Mouse (Mus musculus): Measurements from ENCODE around the gene Gm5168. TPM values are rescaled to one million over a fixed set of nuclear protein-coding genes. Genes with fewer than 3 reads are reported as not detected.
"Not testable (repeated sequence)": the region's sequence is repeated elsewhere in the genome, so short reads cannot be mapped to it uniquely, and the experiment has no call there.

The Gm5168 gene
- not detected in 2 replicates for polyA plus RNA-seq (2015; fragmentation: Nextera tagmentation; extraction: Ambion mirVana)

DNA sequence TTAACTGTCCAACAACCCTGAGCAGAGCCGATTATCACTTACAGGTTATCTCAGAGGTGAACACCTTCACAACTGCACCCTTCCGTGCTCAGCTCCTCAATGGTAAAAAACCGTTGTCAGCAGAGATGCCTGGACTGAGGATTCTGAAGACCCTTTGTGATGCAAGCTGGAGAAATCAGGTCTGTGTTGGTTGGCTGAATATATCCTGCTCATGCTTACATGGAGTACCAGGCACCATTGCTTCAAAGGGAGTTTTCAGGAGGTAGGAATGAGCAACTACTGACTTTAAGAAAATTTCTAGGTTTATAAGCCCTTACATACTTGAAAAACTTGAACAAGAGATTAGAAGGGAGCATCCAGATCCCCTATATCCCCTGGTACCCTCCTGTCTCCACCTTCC lies at the start of gene Gm5168:
Gene Gm5168, minus strand, starts transcription at position 101 of the 400 bp plus-strand sequence.
- H3K36me3 ChIP-seq (ENCODE audit: control insufficient read depth, insufficient read depth); H3K27ac ChIP-seq (ENCODE audit: low read length); ATAC-seq (replicated peaks; ENCODE audit: extremely low read depth, insufficient read depth, low FRiP score); H3K9me3 ChIP-seq (replicated peaks; ENCODE audit: control insufficient read depth, low read length); H3K4me3 ChIP-seq (ENCODE audit: low read length); H3K27me3 ChIP-seq (ENCODE audit: control insufficient read depth, insufficient read depth, low read length); H3K4me1 ChIP-seq (ENCODE audit: control insufficient read depth, insufficient read depth, low read length); H3K4me2 ChIP-seq (ENCODE audit: low read depth, low read length); H3K9ac ChIP-seq (ENCODE audit: low read length): not testable (repeated sequence)
- no CpG with 5 or more reads among the region's 3 CpGs for WGBS

Other genes with a start within 250 kb of the Gm5168 start
- gene Gm2012, start 180.3 kb upstream of the Gm5168 start, polyA plus RNA-seq (2015; fragmentation: Nextera tagmentation; extraction: Ambion mirVana) = not detected in 2 replicates